Mouse (Mus musculus): Measurements from ENCODE around the gene Ppp1r9a.

- TF ChIP-seq CTCF (IDR thresholded peaks at IDR 0.05; ENCODE audit: control insufficient read depth, insufficient read depth, insufficient read length) (no peak), CEBPB (IDR thresholded peaks at IDR 0.05; ENCODE audit: low read depth) (no peak), USF1 (IDR thresholded peaks at IDR 0.05; ENCODE audit: low read depth) (no peak)
Observed at GRCm38 (mm10) chr6:5099282-5099681, 196.6 kb downstream of the Ppp1r9a start.
